Mouse (Mus musculus): ENCODE results near the gene Lin54.

DNA sequence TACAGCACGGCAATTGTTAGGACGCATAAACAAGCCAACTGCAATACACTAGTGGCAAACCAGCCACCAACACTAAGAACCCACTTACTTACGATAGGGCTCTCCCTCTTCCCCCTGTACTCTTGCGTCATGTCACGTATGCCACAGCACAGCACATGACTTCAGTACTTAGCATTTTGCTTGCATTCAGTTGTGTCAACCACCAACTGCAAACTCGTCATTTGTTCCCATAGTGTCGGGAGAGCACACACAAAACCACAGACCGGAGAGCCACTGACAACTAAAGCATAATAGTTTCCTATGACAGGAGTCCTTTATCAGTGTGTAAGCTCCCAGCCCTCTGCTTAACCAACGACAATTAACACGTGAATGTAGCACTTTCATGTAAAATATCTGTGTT, 33.8 kb downstream of the Lin54 start:
- TF ChIP-seq CTCF (IDR thresholded peaks at IDR 0.05; ENCODE audit: low read depth) (no peak), EP300 (IDR thresholded peaks at IDR 0.05; ENCODE audit: low read depth) (peak; percentile 8; the same call in 1 of the 2 replicates)
